Mouse (Mus musculus): ENCODE results near the gene Olfr790.
A peak's percentile ranks its signal among the peaks of the same experiment; 100 is the strongest.

Olfr790 gene

GRCm38 (mm10) chr10:129498192-129498591 lies at the start of gene Olfr790:
Olfr790 (plus strand) TSS chr10:129498492.
- no peak for DNase-seq

GRCm38 (mm10) chr10:129461562-129461961 lies 36.7 kb upstream of the Olfr790 start, which contains the start of gene Olfr787:
Olfr787 (plus strand) TSS chr10:129461862.
- no peak for DNase-seq

- no peak for DNase-seq
Measured at GRCm38 (mm10) chr10:129470698-129471097, 27.6 kb upstream of the Olfr790 start, which contains the start of gene Olfr788. Olfr788 (plus strand) TSS chr10:129470998.

GRCm38 (mm10) chr10:129473256-129473655 lies 25.0 kb upstream of the Olfr790 start:
- no peak for DNase-seq

GRCm38 (mm10) chr10:129473723-129474122 lies 24.6 kb upstream of the Olfr790 start:
- no peak for DNase-seq

GRCm38 (mm10) chr10:129484452-129484851 lies 13.8 kb upstream of the Olfr790 start, which contains the start of gene Olfr789:
Olfr789 (plus strand) TSS chr10:129484752.
- no peak for DNase-seq

GRCm38 (mm10) chr10:129490101-129490500 lies 8.2 kb upstream of the Olfr790 start:
- DNase-seq = no peak

- no peak for DNase-seq
Measured at GRCm38 (mm10) chr10:129521492-129521891, 23.2 kb downstream of the Olfr790 start, which contains the start of gene Olfr791. Olfr791 (plus strand) TSS chr10:129521792.

GRCm38 (mm10) chr10:129538862-129539261 lies 40.6 kb downstream of the Olfr790 start, which contains the start of gene Olfr792:
Olfr792 (plus strand) TSS chr10:129539162.
- no peak for DNase-seq

- DNase-seq = peak; percentile 1
Measured at GRCm38 (mm10) chr10:129549354-129549753, 51.1 kb downstream of the Olfr790 start.
